Mouse (Mus musculus) neural tube, embryonic 14.5 days (tissue): ENCODE measurements around the gene Mei4. TPM values are rescaled to one million over a fixed set of nuclear protein-coding genes. Genes with fewer than 3 reads are reported as not detected.

ENCODE experiments used
- ATAC-seq: fragments of 200-750 bp; cut with Nextera tagmentation; 2 replicates; pipeline ENCODE4 v1.8.0; 2017; ENCODE audit warnings: low read depth, mild to moderate bottlenecking, moderate TSS enrichment, moderate library complexity
- H3K27ac ChIP-seq: fragments of 300-500 bp; sonication (generic); 2 replicates; pipeline ENCODE4 v1.5.1; 2014; ENCODE audit warnings: low read depth, mild to moderate bottlenecking, control low read depth, low read length, moderate library complexity, mixed read lengths
- H3K27me3 ChIP-seq: fragments of 300-500 bp; sonication (generic); 2 replicates; pipeline ENCODE4 v1.6.1; 2014; ENCODE audit warnings: low read length; ENCODE audit not compliant: control insufficient read depth, insufficient read depth
- H3K36me3 ChIP-seq: fragments of 300-500 bp; sonication (generic); 2 replicates; pipeline ENCODE4 v1.6.1; 2014; ENCODE audit warnings: low read length, mixed read lengths; ENCODE audit not compliant: control insufficient read depth, insufficient read depth
- H3K4me1 ChIP-seq: fragments of 300-500 bp; sonication (generic); 2 replicates; pipeline ENCODE4 v1.6.1; 2014; ENCODE audit warnings: low read length; ENCODE audit not compliant: control insufficient read depth, insufficient read depth
- H3K4me2 ChIP-seq: fragments of 300-500 bp; sonication (generic); 2 replicates; pipeline ENCODE4 v1.6.1; 2014; ENCODE audit warnings: mild to moderate bottlenecking, low read depth, low read length, control low read depth
- H3K4me3 ChIP-seq: fragments of 300-500 bp; sonication (generic); 2 replicates; pipeline ENCODE4 v1.5.1; 2014; ENCODE audit warnings: low read depth, low read length, control low read depth, mixed read lengths
- H3K9ac ChIP-seq: fragments of 300-500 bp; sonication (generic); replicated peaks from 2 replicates; pipeline ENCODE4 v1.6.1; 2014; ENCODE audit warnings: low read depth, mild to moderate bottlenecking, control low read depth, low read length, mixed read lengths
- H3K9me3 ChIP-seq: fragments of 300-500 bp; sonication (generic); 2 replicates; pipeline ENCODE4 v1.6.1; 2016; ENCODE audit warnings: low read length; ENCODE audit not compliant: control insufficient read depth
- WGBS: fragments of 180-500 bp; shearing (Covaris S2); extraction: QIAGEN DNeasy Blood & Tissue Kit; methylation state at CpG from one replicate; pipeline ENCODE4 v1.1.7; 2014; 5-methylcytosine and 5-hydroxymethylcytosine counted together
- polyA plus RNA-seq: library from polyadenylated mRNA; unstranded; fragments of >200 nt; fragmentation: Nextera tagmentation; extraction: Ambion mirVana; gene quantifications from 2 replicates; pipeline ENCODE4 v1.2.1, GENCODE M21; 2014

Gene Mei4
- polyA plus RNA-seq: 0.95 and 1.1 TPM in 2 replicates

DNA sequence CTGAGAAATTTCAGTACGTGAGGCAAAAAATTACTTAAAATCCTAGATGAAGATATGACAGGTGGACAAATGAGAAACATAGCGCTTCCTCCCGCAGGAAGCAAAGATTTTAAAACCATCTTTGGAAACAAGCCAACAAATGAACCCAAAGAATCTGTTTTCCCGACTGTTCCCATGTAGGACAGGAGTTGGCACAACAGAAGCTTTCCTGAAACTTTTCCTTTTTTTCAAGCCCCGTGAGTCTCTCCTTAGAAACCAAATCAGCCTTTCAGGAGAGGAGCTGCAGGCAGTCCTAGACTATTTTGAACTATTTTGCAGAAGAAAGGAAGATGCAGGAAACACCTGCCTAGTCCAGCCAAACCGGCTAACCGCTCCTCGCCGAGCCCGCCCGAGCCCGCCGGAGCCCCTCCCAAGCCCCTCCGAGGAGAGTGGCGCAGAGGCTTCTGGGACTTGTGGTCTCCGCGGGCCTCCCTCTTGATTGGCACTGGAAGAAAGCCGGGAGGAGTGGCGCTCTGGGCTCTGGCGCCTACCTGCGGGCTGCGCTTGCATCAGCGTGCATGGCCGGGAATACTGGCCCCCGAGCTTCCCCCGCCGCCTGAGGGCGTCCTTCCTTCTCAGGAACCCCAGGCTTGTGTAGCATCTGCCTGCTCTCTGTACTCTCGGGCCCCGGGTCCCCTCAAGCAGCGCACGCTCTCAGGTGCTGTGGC is at the start of gene Mei4:
TSS of gene Mei4 (plus strand) at position 490 of the 707 bp plus-strand sequence.
- peak within 1 kb of the TSS; percentile 81 for H3K4me2 ChIP-seq
- H3K4me1 ChIP-seq: no peaks in the 10 kb centered on the region; the same call in 1 of the 2 replicates
- no peaks in the 10 kb centered on the region for H3K36me3 ChIP-seq
- H3K9me3 ChIP-seq: no peaks in the 10 kb centered on the region
- peak; percentile 99 for ATAC-seq
- peak within 1 kb of the TSS; percentile 51 for H3K9ac ChIP-seq
- WGBS: 3% methylated on average over 32 of the region's 32 CpGs
- H3K27ac ChIP-seq: no peak within 1 kb of the TSS
- peaks cover 4% of the 10 kb centered on the region; the same call in 1 of the 2 replicates for H3K27me3 ChIP-seq
- peak within 1 kb of the TSS; percentile 51 for H3K4me3 ChIP-seq

DNA sequence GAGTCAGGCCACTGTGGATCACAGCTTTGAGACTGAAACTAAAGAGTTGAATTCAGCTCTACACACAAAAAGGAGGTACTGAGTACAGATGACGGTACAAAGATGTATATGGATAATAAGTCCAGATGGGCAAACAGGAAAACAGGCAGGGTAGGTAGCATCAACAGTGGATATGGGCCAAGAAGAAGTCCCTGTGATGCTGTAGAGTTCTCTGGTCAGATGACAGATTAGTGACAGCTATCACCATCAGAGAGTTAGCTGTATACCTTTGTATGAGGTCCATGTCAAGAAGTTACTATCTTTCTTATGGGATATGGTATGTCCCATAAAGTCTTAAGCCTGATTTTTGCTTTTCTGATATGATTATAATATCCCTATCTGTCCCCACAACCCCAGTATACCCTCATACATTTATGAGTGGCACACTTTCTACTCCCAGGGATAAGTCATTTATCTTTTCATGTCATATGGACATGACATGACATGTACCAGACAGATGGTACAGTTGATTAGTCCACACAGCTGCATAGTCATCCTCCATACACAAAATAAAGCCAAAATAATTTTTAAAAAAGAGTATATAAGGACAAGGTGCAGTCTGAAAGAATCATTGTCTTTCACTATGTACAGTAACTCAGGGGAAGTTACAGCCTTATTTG is 43.6 kb upstream of the Mei4 start:
- Histone ChIP-seq H3K4me1 (no peaks in the 10 kb centered on the region), H3K4me2 (no peak overlapping the region), H3K9me3 (no peaks in the 10 kb centered on the region), H3K27me3 (no peaks in the 10 kb centered on the region), H3K36me3 (no peaks in the 10 kb centered on the region), H3K27ac (no peak overlapping the region), H3K4me3 (no peak overlapping the region), H3K9ac (no peak overlapping the region)
- ATAC-seq: no peak
- 100% methylated on average over 1 of the region's 1 CpGs for WGBS

DNA sequence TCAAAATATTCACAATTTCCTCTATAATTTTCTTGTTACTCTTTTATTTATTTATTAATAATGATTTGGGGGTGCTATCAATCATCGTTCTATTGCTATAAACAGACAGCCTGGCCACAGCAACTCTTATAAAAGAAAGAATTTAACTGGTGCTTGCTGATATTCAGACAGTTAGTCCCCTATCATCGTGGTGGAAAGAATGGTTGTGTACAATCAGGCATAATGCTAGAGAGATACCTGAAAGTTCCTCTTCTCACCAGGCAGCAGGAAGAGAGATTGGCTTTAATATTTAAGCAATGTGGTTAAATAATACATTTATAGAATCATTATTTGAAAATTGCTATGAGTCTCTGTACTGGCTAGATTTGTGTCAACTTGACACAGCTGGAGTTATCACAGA is 35.9 kb upstream of the Mei4 start:
- Histone ChIP-seq H3K4me1 (no peaks in the 10 kb centered on the region), H3K27ac (no peak overlapping the region), H3K9ac (no peak overlapping the region), H3K4me2 (no peak overlapping the region), H3K9me3 (no peaks in the 10 kb centered on the region), H3K27me3 (no peaks in the 10 kb centered on the region), H3K36me3 (no peaks in the 10 kb centered on the region), H3K4me3 (no peak overlapping the region)
- WGBS: 86% methylated on average over 2 of the region's 2 CpGs
- no peak for ATAC-seq

DNA sequence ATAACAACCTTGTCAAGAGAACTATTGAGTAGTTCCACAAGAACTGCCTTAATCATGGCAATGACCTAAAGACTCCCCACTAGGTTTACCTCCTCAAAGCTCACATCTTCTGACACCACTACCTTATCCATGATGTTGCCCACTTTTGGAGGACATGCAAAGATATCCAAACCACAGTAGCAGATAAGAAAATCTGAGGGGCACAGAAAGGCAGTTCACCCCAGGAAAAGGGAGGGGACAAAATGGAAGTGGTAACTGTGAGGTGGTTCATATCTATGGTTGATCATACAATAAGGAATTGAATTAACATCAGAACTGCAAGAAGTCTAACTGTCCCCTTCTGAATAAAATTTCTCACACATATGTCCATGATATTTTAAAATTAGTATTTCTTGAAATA is 29.4 kb upstream of the Mei4 start:
- Histone ChIP-seq H3K9ac (no peak overlapping the region), H3K36me3 (no peaks in the 10 kb centered on the region), H3K4me2 (no peak overlapping the region), H3K4me3 (no peak overlapping the region), H3K27me3 (no peaks in the 10 kb centered on the region), H3K9me3 (no peaks in the 10 kb centered on the region), H3K4me1 (no peaks in the 10 kb centered on the region), H3K27ac (no peak overlapping the region)
- ATAC-seq: no peak

DNA sequence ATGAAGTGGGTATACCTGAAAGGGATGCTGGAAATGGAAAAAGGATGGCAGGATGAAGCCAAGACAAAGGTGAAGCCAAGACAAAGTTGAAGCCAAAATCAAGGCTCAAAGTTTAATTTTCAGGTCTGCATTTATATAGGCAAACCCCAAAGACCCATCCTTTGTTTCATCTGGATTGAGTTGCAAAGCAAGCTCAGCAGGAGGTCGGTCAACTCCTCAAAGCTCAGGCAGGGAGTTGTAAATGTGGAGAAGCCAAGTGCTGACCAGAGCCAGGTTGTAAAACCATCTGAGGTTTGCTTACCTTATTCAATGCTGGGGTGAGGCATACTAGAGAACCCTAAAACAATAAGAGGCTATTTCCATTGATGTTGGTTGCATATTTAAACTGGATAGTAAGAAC is 4.6 kb upstream of the Mei4 start:
- Histone ChIP-seq H3K4me2 (no peak overlapping the region), H3K9ac (no peak overlapping the region), H3K4me3 (no peak overlapping the region), H3K9me3 (no peaks in the 10 kb centered on the region), H3K4me1 (no peaks in the 10 kb centered on the region; the same call in 1 of the 2 replicates), H3K27me3 (peaks cover 4% of the 10 kb centered on the region; the same call in 1 of the 2 replicates), H3K27ac (no peak overlapping the region), H3K36me3 (no peaks in the 10 kb centered on the region)
- ATAC-seq: no peak
- 10% methylated on average over 1 of the region's 1 CpGs for WGBS

DNA sequence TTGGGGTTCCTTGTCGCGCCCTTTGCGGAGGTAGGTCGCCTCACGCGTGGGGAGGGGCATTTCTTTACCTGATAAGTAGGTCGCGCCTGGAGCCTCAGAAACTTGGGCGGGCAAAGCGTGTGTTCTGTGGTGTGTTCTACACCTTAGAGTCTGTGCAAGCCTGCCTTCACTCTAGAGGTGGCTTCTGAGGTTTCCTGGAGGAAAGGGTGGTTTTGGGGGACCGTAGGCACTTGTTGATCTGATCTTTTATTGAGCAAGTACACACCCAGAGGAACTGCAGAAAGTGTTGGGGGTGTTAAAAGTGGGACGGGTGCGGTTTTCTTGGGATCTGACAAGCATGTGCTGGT is 391 bp downstream of the Mei4 start:
- peaks cover 4% of the 10 kb centered on the region; the same call in 1 of the 2 replicates for H3K27me3 ChIP-seq
- WGBS: 24% methylated on average over 13 of the region's 13 CpGs
- H3K4me1 ChIP-seq: no peaks in the 10 kb centered on the region; the same call in 1 of the 2 replicates
- H3K9me3 ChIP-seq: no peaks in the 10 kb centered on the region
- H3K4me3 ChIP-seq: peak overlapping the region; percentile 51
- no peak overlapping the region for H3K27ac ChIP-seq
- H3K9ac ChIP-seq: peak overlapping the region; percentile 51
- H3K4me2 ChIP-seq: peak overlapping the region; percentile 81
- ATAC-seq: no peak; the same call in 1 of the 2 replicates
- H3K36me3 ChIP-seq: no peaks in the 10 kb centered on the region

DNA sequence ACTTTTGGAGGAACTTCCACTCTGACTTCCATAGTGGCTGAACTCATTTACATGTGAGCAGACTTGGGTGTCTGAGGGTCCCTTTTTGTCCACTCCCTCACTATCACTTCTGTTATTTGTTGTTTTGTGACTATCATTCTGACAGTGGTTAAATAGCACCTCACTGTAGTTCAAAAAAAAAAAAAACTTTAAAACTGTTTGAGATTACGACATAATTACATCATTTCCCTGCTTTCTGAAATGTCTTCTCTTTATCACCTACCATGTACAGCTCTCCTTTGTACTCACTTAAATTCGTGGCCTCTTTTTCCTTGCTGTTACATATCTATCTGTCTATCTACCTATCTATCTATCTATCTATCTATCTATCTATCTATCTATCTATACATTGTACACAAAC is 2.6 kb downstream of the Mei4 start:
- no peak for ATAC-seq
- H3K27ac ChIP-seq: no peak overlapping the region
- 80% methylated on average over 2 of the region's 2 CpGs for WGBS

DNA sequence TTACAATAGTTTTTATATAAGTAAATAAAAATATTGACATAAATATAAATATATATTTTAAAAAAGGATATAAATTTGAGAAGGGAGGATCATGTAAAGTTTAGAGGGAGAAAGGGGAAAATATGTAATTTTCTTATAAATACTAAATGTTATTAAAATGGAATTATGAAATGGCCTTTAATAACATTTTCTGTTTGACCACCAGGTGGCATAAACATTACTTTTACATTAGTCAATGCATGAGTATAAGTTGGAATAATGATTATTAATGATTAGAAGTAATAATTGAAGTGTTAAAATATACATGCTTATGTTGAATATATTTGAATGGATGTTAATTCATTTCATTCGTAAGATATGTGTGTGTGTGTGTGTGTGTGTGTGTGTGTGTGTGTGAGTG is 58.0 kb downstream of the Mei4 start:
- no peak for ATAC-seq
- Histone ChIP-seq H3K36me3 (no peaks in the 10 kb centered on the region), H3K4me3 (no peak overlapping the region), H3K4me2 (no peak overlapping the region), H3K9me3 (no peaks in the 10 kb centered on the region), H3K9ac (no peak overlapping the region), H3K4me1 (no peaks in the 10 kb centered on the region), H3K27me3 (no peaks in the 10 kb centered on the region), H3K27ac (no peak overlapping the region)
- 91% methylated on average over 1 of the region's 1 CpGs for WGBS

More for the DNA sequence above, 2.6 kb downstream of the Mei4 start:
- no peaks in the 10 kb centered on the region; the same call in 1 of the 2 replicates for H3K4me1 ChIP-seq
- H3K9ac ChIP-seq: no peak overlapping the region
- no peak overlapping the region for H3K4me2 ChIP-seq
- H3K27me3 ChIP-seq: peaks cover 4% of the 10 kb centered on the region; the same call in 1 of the 2 replicates
- H3K4me3 ChIP-seq: no peak overlapping the region
- H3K36me3 ChIP-seq: no peaks in the 10 kb centered on the region
- no peaks in the 10 kb centered on the region for H3K9me3 ChIP-seq

DNA sequence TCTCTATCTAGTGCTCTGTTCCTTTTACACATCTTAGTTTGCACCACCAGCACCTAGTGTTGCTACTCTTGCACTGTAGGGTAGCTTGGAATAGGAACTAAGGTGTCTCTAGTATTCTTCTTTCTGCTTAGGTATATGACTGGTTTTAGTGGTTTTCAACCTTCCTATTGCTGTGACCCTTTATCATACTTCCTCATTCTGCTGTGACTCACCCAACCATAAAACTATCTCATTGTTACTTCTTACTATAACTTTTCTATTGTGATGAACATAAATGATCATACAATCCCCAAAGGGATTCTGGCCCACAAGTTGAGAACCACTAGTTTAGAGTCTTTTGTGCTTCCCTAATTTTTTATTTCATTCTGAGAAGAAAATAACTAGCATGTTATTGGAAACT is 61.3 kb downstream of the Mei4 start:
- H3K4me2 ChIP-seq: no peak overlapping the region
- H3K27me3 ChIP-seq: no peaks in the 10 kb centered on the region
- ATAC-seq: no peak
- H3K36me3 ChIP-seq: no peaks in the 10 kb centered on the region
- H3K9ac ChIP-seq: no peak overlapping the region
- no peak overlapping the region for H3K27ac ChIP-seq
- no peaks in the 10 kb centered on the region for H3K4me1 ChIP-seq
- no peak overlapping the region for H3K4me3 ChIP-seq
- no peaks in the 10 kb centered on the region for H3K9me3 ChIP-seq
